Mouse (Mus musculus) heart, adult 9 months (tissue): ENCODE measurements at regions not wholly inside any gene's neighbourhood (a gene's known extent, or its start where the extent isn't known, plus 50 kb on each side); places are given as distances from the start of the nearest gene placed in this dataset.
A peak's percentile ranks its signal among the peaks of the same experiment; 100 is the strongest.

Experiments
- DNase-seq, 2 experiments: peaks; one replicate each; pipeline ENCODE4 v3.0.0; 2022; ENCODE audit warnings: low spot score in 2 of 2

DNA sequence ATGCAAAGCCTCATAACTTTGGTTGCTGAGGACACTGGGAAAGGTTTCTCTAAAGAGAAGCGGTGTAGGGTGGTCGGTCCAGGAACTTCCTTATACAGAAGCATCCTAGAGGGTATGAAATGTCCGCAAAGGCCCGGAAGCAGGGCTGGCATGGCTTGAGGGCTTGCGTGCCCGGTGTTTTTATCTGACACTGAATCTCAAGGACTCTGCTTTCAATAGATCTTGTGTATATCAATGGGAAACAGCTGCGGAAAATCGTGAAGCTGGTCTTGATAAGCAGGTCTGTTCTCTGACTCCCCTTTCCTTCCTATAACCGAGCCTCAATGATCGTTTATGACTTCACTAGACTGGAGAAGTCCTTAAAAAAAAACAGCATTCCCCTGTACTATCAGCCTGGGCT lies 580.4 kb upstream of the Gm19410 start:
- DNase-seq: no peak

DNA sequence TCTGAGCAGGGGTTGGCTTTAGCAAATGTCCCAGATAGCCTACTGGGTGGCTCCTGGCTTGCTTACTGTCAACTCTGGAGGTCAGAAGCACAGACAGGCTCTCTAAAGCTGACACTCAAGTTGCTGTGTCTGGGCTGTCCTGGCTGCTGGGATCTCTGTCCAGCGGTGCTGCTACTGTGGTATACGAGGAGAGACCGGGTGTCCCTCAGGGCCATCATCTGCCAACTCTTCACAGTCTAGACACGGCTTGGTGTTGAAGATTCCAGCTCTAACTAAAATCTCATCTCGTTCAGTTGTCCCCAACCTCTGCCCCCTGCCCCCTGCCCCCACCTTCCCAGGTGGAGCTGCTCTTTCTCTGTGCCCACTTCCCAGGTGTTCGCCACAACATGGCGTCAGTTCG lies 577.1 kb upstream of the Gm19410 start:
- DNase-seq: no peak

DNA sequence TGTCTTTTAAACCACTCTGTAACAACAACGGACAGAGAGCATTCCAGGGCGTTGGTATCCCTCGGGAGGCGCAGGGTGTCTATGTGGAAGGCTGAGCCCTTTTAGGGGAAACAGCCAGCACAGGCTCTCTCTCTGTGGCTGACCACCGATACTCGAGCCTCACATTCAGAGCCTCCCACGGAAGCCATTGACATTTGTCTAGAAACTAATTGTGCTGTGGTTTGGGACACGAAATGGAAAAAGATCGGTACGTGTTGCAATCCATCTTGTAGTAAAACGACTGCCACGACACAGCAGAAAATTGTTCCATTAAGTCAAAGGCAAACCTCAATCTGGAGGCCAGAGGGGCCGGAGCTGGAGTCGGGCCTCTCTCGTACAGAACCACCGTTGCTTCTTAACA lies 575.9 kb upstream of the Gm19410 start:
- no peak for DNase-seq

DNA sequence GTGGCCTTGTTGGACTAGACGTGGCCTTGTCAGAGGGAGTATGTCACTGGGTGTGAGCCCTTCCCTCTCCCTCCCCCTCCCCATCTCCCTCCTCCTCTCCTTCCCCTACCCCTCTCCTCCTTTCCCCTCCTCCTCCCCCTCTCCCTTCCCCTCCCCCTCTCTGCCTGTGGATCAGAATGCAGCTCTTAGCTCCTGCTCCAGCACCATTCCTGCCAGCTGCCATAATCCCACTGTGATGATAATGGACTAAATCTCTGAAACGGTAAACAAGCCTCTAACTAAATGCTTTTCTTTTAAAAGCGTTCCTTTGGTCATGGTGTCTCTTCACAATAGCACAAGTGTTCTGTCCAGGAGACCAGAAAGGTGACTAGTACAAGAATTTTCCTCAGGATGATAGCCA lies 573.1 kb upstream of the Gm19410 start:
- no peak for DNase-seq

DNA sequence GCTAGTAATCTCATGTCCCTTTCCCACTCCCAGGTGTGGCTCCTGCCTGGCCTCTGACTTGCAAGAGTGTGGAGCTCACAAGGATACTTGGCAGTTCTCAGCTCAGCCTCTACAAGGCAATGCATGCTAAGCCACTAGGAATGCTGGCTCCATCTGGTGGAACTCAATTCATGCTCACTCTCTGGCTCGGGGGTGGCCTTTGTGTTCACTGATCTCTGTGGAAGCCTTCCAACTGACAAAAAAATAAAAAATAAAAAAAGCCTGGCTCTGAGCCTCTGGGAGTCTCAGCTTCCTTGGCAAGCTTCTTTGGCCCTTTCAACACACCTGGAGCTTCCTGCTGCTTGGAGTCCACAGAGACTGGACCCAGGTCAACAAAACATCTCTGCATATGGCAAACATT lies 571.8 kb upstream of the Gm19410 start:
- peak in 1 of 2 experiments; percentile 9 for DNase-seq

DNA sequence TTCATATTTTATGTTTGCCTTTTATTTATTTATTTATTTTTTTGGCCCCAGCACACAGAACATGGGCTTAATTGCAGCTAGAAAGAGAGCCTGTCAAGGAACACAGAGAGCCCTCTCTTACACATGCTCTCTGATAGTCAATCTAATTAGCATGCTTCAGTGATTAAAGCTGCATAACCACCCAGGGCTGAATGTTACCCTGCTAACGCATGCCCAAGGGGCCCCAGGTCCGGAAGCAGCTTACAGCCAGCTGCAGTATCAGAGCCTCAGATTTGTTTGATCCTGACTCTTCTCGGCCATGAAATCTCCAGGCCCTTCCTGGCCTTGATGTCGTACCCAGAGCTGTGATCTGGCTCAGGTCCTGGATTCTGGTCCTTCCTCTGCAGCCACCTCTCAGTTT lies 569.4 kb upstream of the Gm19410 start:
- DNase-seq: no peak

DNA sequence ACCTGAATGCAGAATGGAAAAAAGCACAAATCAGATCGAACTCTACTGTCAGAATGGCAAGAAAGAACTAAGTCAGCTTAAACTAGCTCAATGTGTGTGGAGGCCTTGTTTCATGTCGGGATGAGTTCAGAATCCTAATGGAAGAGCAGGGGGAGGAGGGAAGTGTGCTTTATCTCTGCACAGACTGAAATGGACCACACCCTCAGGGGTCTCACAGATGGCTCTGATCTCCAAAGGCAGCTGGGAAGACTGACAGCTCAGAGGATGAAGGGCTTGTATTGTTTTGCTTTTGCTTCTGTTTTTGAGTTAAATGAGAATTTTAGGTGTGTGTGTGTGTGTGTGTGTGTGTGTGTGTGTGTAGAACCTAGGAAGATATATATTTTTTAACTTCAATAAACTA lies 566.8 kb upstream of the Gm19410 start:
- no peak for DNase-seq

DNA sequence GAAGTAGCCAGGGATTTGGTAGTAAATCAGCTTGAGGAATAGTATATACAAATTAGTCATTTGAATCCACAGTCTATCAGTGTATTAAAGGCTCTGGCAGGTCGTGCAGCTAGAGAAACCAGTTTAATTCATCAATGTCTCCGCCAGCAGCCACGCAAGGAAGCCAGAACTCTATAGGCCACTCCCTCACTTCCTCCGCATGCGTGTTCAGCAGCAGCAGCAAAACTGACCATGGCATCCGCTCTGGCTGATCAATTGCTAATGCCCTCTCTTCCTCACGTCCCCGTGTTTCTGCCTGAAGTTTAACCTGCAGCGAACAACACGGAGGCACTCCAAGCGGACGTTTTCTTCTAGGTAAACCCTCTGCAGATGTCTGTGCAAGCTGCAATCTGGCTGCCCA lies 564.2 kb upstream of the Gm19410 start:
- DNase-seq: no peak

DNA sequence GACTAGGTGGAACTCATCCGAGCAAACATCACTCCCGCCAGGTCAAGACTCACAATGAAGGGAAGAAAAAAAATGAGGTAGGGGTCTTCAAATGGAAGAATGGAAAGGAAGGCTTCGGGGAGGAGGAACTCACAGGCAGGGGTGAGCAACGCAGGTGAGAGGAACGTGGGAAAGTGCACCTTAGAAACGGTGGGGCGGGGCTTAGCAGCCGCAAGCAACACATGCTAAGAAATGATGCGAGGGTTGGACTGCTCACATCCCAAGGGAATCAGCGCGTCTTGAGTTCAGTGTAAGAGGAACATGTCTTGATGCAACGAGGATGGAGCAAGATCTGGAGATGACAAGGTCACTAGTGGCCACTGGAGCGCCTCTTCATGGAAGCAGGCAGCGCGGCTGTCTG lies 560.6 kb upstream of the Gm19410 start:
- no peak for DNase-seq

DNA sequence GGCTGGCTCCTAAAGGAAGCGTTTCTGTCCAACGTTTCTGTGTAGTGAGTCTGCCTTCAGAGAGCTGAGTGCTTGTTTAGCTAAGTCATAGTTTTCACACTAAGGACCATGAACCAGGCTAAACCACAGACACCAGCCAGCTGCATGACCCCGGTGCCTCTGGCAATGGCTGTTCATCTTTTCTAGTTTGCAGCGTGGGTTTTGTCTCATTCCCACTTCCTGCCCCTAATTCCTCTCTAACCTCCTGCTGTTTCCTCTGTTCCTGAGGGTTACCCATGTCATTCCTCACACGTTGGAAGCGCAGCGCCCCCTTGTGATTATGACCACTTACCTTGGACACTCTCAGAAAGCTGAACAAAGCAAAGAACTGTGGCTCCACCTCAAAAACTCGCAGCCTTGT lies 560.1 kb upstream of the Gm19410 start:
- peak; percentile 16 to 71 for DNase-seq

DNA sequence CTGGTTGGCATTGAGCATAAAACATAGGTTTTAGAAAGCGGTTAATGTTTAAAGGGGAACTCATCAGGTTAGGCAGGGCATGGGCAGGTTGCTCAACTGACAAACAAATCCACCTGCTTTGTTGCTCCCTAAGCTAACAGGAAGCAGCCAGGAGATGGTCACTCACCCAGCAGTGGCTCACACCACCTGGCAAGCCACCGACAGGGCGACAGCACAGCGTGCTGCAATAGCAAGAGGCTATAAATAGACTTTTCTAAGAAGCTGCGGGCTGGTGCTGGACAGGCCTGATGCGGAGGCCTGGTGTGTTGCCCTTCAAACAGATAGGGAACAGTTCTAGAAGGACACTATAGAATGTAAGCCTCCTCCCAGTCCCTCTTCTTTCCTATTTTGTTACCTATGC lies 559.3 kb upstream of the Gm19410 start:
- DNase-seq: peak; percentile 71

DNA sequence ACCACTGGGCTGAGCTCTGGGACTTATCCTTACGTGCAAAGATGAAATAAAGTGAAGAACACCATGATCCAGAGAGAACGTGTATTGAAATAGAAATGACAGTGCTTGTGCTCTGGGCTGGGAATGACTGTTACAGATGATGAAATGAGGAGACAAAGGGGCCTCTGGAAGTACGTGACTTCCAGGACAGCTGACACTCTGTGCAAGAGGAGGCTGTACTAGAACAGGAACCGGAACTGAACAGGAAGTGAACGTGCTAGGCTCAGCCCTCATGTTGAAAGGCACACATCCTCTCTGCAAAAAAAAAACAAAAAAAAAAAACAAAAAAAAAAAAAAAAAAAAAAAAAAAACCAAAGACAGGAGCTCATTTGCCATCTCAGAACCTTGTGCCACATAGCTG lies 557.2 kb upstream of the Gm19410 start:
- no peak for DNase-seq

DNA sequence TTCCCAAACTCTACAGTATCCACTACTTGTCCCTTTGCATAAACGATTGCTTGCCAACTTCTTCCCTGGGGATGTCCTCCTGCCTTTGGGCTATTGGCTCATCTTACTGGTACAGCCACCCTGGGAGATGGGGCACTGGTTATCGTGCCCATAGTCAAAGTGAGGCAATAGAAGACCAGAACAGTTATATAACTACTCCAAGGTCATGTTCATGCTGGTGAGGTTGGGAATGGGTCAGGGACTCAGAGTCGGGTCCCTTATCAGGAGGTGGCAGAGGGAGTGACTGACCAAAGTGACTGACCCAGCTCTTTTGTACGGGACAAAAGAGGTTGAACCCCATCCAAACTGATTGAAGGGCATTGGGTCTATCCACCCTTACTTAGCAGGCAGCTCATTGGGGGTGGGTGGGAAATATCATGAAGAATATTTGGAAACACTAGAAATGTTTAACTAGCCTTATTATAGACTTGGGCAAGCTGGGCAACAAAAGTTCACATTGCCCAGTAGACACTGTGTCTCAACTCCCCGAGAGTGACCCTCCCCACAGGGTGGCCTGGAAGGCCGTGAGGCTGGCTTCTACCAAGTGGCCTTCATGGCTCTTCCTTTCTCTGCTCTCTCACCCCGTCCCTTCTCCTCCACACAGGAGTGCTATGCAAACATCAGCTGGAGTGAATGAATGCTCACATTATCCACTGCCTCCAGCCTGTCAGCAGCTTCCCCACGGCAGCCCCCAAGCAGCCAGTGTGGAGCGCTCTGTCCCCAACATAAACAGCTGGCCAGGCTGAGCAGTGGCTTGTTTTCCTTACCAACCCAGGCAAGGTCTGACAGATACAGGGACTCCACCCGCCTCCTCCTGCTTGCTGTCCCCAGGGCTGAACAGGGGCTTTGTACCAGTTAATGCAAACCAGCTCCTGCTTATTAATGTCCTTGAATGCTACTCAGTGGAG lies 553.8 kb upstream of the Gm19410 start:
- no peak for DNase-seq

DNA sequence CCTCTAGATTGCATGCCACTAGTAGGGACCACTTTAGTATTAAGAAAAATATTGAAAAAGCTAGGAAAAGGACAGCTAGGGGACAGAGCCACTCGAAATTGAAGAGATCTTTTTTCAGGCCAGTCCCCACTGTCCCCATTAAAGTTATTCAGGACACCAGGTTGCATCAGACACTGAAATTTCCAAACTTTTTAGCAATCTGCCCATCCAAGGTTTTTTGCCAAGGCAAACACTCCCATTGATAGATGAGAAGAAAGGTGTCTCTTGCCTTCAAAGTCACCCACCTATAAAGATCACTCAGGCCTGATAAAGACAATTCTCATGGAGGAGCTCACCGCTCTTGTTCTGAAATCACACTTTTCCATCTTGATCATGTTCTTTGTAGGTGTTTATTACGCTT lies 552.1 kb upstream of the Gm19410 start:
- DNase-seq: no peak

DNA sequence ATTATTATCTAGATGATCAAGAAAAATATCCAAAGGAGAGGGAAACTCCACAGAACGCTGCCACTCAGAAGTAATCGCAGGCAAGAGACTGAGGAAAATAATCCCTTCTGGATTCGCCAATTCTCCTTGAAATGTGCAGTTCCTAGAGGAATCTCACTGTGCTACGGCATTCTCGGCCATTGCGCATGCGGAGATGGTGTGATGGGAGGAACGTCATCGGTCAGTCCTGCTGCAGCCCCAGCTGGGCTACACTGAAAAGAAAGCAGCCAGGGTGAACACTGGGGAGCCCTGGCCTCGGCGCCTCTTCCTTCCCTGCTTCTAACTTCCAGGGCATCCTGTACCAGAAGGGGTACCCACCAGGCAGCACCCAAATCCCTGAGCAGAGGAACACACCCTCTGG lies 548.0 kb upstream of the Gm19410 start:
- DNase-seq: no peak

DNA sequence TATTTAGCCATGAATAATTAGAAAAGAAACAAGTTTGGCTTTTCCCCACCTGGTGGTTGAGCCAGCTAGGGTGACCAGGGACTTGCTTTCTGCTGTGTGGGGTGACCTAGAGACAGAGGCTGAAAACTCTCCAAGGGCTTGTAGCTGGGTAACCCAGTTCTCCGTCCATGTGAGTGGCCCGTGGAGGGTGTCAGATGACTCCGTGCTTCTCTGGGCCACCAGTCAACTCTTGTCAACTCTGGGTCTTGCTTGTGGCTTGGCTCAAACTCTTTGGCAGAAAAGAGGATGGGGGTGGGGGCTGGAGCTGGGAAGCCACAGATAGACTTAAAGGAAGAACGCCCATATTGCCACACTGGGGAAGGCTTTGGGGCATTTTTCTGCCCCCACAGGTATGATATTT lies 547.3 kb upstream of the Gm19410 start:
- peak; percentile 62 to 70 for DNase-seq

DNA sequence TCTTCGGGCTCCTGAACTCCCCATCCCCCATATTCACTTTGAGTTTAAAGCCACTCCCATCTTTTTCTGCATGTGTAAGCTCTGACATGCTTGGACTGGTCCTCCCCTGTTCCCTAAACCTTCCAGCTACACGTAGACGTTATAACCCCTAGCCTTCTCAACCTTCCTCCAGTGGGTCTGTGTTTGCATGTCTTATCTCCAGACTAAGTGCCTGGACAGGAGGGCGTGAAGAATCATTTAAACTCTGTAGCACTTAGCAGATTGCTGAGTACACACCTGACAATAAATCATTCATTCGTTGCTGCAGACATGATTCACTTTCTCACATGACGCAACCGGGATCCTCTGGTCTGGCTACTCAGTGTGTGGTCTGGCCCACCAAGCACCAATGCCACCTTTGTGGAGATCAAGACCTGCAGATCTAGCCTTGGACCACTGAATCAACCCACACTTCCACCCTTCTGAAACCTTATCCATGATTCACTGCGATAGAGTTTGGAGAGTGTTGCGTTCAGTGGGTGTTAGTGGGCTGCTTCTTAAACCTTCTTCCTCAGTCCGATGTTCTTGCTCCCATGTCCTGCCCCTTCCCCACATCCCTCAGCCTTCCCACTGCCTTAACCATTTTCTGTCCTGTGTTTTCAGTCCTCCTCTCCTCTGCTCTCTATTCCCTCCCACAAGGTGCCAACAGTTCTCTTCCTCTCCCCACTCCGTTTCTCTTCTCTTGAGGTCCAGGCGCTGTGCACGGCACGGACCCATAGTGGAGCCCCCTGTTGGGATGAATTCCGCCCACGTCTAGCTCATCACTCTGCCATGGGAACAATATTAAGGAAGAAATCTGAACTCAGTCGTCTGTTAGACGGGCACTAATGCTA lies 541.3 kb upstream of the Gm19410 start:
- no peak for DNase-seq

DNA sequence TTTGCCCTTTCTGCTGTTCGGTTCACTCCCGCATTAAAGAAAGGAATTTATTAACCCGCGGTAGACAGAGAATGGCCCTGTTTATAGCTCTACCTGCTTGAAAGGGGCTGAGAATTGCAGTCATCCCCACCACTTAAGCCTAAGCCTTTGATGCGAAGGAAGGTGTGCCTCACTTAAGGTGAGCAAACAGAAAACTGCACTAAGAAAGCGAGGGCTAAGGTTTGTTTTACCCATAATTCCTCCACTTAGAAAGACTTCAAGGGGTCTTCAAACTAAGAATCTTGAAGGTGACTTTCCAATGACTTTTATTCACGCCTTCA lies 540.7 kb upstream of the Gm19410 start:
- DNase-seq: no peak

DNA sequence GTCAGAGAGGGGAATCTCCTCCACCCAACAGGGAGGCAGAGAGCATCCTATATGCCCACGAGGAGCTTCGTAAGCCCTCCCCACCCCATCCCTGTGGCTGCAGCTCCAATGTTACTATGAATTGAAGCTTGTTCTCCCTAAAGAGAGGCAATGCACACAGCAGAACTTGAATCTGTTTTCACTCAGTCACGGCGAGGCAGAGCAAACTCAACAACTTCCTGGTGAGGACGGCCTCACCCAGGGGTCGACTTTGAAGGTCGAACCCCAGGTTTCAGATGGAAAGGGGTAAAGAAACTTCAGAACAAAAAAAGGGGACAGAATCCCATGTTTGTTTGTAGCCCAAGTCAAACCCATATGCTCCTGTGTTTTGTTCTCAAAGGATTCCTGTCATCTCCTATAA lies 538.5 kb upstream of the Gm19410 start:
- no peak for DNase-seq

DNA sequence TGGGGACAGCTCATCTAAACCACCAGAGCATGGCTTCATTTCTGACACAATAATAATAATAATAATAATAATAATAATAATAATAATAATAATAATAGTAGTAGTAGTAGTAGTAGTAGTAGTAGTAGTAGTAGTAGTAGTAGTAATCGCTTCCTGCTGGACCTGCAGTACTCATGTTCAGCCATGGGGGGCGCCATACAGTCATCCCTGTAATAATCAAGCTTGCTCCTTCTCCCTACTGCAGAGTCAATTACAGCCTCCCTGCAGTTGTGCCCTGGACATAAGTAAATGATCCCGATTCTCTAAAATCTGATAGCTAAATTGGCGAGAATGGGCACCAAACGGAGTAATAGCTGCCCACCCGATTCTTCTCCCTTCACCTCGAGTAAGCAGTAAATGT lies 537.1 kb upstream of the Gm19410 start:
- DNase-seq: no peak

DNA sequence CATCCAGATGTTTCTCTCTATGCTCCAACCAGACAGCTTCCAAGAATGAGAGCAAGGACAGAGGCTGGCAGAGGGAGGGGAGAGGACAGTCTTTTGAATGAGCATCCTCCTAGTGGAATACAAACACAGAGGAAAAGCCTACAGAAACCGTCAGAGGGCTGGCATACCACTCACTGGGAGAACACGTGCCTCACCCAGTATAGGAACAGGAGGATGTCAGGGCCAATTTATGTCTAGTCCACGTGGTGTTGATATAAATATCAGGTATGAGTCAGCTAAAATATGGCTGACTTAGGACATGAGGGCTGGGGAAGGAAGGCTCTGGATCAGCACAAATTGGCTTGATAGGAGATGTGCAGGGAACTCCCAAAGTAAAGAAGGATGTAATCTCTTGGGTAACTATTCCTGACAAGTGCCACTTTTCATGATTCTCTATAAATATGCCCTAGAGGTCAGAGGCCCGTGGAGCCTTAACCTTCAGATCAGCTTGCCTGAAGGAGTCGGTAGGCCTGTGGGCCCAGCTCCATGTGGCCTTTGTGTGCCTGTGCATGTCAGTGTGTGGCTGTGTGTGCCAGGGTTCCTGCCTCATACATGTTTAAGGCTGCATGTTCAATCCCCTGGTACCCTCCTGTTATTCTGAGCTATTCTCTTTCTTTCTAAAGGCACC lies 531.9 kb upstream of the Gm19410 start:
- DNase-seq: no peak

DNA sequence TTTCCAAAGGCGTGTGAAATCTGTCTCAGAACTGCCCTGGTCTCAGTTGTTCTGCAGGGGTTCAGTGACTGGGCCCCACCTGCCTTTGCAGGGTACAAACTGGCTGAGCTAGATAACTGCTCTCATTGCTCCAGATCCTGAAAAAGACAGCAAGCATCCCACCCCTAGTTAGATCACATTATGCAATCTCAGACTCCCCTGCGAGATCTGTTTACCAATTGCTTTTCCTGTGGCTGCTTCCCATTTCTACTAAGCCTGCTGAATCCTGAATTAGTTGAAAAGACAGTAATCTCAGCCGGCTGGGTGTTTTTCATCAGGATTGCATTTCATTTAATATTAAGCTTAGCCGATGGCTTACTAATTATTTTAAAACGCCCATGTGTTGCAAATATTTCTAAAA lies 531.2 kb upstream of the Gm19410 start:
- no peak for DNase-seq
